Mouse (Mus musculus) adrenal gland, postnatal 10 days (tissue): Measurements from ENCODE around the gene Myh8. TPM values are rescaled to one million over a fixed set of nuclear protein-coding genes. Genes with fewer than 3 reads are reported as not detected.

Source experiments
- DNase-seq: peaks from one replicate; pipeline ENCODE4 v3.0.0; 2021; ENCODE audit warnings: mixed read lengths
- long read RNA-seq, 2 experiments: library from polyadenylated mRNA; stranded (forward); transcript quantifications; one replicate each; pipeline ENCODE4 v2.0.0; 2021
- total RNA-seq, 2 experiments: library from RNA; stranded (reverse); gene quantifications; 2 replicates each; pipeline ENCODE4 v1.2.3; 2021

Gene Myh8
- total RNA-seq, result 100 to 1,000 TPM in 1 of 2 experiments, 10 to 100 TPM in 1; 28.5 to 190 TPM
- long read RNA-seq, experiment 1, partial matches to known transcripts, result 8 of 8 reads
- long read RNA-seq, experiment 1, other reads (novel, unspliced or antisense), result 0 of 8 reads
- long read RNA-seq, experiment 2, full-length matches to known transcripts, result 2 of 6 reads
- long read RNA-seq, experiment 2, partial matches to known transcripts, result 4 of 6 reads
- long read RNA-seq, experiment 2, other reads (novel, unspliced or antisense), result 0 of 6 reads

DNA sequence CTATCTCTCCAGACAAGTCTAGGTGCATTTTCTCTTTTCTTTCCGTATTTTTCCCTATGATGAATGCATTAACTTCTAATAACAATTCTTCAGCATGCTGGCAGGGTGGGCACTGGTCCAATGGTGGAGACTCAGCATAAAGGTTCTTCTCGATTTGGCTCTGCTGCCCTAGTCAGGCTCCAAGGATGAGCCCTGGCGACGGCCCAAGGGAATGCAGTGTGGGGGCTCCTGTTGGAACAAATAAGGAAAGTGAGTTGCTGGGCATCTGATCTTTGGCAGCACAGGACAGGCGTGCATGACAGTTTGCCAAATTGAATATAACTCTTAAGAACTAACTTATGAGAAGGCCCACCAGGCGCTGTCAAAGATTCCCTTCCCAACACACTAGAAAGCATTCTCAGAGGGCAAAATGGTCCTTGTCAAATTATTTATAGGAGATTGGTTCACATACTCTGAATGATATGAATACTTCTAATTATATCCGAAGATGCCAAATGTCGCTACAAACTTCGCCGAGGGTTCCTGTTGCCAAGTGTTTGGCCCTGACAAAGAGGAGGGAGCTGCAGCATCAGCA is at the start of gene Myh8:
Gene Myh8, plus strand, starts transcription at position 524 of the 574 bp plus-strand sequence.
- DNase-seq, result peak; percentile 41

DNA sequence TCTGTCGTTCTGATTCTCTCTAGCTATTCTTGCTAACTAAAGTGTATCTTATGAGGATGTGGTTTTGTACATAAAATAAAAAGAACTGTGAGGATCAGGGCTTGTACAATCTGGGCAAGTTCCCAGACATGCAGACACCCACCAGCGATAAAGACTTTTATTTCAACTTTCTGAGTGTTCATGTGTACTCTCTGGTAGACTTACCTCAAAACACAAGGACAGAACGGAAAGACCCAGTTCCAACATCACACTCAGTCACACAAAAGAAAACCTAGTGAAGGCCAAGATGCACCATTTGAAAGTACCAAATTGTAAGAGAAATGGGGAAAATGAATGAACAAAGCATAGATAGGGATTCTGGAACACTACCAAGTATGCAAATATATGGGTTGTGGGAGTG is 48.2 kb upstream of the Myh8 start:
- no peak for DNase-seq

DNA sequence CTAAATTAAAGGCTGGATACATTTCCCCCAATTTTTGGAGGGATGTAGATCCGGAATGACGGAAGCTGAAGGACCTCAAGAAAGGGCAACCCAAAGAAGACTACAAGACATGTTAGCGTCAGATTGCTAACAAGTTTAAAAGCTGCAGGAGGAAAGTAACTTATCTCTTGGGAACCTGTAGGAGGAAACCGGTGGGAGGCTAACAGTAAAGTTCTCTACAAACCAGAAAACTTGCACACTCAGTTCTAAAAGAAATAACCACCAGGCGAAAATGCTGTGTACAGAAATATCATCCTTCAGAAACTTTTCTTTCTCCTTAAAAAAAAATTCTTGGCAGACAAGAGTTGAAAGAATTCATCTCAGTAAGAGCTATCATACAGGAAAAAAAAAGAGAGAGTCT is 47.8 kb upstream of the Myh8 start:
- DNase-seq, result no peak

DNA sequence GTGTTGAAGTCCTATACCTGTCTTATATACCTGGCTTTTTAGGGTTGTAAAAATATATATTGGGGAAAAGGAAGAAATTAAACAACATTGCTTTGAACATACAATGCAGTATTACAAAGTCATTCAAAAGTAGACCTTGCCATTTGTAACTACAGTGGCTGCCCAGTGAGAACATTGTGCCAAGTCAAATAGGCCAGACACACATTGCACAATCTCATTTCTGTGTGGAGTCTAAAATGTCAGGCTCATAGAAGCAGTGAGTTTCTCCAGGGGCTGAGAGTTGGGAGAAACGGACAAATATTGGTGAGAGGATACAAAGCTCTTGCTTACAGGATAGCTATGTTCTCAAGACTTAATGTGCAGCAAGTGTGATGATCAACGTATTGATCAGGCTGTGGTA is 47.0 kb upstream of the Myh8 start:
- peak; percentile 49 for DNase-seq

DNA sequence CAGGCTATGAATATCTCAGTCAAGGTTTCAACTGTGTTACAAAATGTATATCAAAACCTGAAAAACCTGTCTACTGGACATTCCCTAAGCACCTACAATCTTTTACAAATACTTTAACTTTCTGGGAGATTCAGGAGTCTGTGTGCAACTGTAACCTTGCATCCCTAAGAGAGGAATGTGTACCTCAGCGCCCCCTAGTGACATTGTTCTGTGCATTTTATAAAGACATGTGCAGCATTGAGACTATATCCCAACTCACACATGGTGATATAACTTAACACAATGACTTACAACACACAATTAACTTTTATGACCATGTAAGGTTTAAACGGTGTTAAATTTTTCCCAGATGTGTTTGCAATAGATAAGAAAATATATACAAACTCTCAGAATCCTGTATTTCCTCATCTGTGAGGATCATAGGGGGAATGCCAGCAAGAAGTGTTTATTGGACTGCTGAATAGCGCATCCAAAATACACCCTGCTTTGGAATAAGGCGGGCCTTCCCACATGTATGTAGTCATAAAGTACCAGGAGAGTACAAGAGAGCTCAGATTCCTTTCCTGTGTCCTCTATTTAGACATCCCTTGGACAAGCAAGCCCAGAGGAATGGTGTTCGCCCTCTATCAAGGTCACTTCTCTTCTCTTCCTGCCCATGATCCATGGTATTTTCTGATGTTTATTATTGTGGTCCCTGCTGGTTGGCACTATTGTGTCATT is 41.1 kb upstream of the Myh8 start:
- DNase-seq, result peak; percentile 78

DNA sequence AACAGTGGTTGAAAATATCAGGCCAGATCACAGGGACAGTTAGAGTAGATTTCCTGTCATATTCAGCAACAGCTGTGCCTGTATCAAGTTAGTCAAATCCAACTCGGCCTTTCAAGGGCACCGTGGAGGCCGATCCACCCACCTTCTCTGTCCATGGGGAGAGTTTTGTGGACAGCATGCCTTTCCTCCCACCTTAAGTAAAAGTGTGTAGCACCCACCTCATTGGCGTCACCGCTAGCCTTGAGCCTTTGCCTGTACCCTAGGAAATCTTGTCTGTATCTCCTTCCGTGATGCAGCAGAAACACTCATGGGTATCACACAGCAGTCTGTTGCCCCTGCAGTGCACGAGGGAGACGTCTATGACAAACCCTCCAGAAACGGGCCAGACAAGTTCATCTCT is 40.1 kb upstream of the Myh8 start:
- DNase-seq, result no peak

DNA sequence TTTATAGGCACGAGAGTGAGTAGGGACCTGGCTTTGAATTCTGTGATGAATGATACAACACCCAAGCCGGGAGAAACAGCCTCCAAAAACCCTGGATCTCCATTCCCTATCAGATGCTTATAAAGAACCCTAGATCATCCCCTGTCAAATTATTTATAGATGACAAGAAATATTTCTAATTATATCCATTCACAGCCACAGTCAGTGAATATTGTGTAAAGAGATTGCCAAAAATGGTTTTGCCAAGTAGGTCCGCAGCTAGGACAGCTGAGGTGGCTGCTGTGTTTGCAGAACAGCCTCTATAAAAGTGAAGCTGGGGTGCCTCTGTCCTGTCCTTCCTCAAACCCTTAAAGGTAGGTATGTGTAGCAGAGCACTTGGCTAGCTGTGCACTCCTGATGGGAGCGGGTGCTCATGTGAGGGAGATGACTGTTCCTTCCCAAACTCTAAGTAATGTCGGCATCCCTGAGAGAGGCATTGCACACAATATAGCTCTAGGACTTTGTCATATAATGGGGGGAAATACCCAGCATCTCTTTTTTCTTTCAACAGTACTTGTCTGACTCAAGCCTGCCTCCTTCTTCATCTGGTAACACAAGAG is 39.3 kb upstream of the Myh8 start, which contains the start of gene Myh4:
Gene Myh4, plus strand, starts transcription at position 549 of the 599 bp plus-strand sequence.
- no peak for DNase-seq

DNA sequence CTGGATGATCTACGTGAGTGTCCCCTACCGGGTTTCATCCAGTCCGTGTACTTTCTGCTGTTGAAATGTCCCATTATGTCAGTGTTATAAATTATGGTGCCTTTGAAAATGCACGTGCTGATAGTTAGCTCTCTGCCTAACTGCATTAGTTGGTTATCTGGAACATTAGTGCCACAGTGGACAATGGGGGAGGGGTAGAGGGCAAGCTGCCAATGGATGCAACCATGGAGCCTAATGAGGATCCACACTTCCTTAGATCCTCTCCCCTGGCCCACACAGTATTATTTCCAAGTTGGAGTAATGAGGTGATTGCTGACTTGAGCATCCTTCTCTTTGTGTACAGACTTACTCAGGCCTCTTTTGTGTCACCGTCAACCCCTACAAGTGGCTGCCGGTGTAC is 35.9 kb upstream of the Myh8 start:
- DNase-seq, result no peak

DNA sequence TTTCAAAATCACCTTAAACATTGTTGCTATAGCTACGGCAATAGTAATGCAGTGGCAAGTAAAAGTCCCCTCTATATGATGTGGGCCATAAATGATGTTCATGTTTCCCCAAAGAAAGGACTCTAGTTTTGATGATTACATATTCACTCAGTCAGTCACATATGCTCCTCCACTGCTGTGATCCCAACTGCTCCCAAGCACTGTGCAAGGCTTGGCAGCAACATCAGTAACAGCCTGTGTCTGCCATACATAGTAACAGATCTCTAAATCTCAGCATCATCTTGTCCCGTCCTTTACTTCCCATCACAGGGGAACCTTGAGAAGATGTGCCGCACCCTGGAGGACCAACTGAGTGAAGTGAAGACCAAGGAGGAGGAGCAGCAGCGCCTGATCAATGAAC is 23.2 kb upstream of the Myh8 start:
- no peak for DNase-seq

DNA sequence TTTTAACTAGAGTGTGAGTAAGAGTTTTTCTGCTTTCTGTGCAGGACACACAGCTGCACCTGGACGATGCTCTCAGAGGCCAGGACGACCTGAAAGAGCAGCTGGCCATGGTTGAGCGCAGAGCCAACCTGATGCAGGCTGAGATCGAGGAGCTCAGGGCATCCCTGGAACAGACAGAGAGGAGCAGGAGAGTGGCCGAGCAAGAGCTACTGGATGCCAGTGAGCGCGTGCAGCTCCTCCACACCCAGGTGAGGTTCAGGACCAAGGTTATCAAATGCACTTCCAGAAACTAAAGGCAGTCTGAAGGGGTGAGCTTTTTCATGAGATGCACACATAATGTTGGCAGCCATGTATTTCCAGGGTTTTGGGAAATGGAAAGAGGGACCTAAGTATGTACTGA is 19.9 kb upstream of the Myh8 start:
- no peak for DNase-seq

DNA sequence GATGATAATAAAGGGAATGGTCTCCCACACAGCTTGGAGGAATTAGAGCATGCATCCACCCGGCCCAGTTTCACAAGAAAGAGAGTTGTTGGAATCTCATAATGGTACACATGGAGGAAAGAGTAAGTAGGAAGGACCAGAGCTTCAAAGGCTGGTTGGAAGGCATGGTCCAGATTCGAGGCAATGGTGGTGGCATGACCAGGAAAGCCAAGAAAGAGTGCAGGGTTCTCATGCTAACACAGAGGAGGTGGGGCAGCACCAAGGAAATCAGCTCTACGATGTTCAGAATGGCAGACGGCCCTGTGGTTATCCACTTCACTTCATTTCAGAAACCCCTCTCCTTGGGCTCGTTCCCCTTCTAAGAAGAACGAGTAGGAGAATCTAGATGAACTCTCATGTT is 16.0 kb upstream of the Myh8 start:
- DNase-seq, result no peak

DNA sequence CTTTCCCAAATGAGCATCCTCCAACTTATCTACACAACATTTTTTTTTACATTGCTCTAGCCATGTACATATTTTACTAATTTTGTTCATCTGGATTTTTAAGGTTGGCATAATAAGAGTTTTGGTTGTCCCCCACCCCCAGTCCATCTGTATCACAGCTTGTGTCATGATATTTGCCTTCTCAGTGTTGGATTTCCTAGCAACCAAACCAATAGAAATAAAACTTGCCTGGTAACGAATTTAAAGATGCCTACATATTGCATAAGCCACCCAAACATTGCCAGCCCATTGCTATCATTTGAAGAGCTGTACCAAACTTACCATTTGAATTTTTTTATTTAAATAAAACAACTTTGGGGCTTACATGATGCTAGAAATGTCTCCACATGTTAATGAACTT is 16.5 kb downstream of the Myh8 start:
- no peak for DNase-seq

DNA sequence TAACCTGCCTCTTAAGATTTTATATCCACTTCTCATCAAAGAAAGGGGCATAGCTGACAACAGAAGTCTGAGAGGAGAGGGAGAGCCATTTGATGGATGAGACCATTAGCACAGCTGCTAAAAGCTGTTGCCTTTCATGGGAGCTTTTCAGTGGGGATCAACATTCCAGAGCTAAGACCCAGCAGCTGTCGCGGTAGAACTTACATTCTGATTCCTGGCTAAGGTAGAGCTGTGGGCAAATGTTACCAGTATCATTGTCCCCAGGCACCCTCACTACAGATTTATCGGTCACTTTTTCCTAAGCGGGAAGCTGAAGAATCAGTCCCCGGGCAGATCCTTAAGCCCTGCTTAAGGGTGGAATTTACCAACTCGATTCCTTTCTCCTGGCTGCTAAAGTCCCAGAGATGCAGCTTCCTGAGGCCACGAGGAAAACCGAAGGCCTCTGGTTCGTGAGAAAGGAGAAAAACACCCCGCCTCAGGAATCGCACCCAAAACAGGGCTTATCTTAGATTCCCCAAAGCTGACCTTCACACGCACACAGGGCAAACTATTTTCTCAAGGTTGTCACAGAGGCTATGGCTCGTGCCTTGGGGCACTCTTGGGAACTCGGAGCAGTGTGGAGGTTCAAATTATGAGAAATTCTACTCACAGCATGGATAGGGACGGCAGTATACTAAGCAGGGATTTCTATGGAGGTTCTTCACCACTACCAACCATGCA is 37.0 kb downstream of the Myh8 start:
- peak; percentile 2 for DNase-seq

DNA sequence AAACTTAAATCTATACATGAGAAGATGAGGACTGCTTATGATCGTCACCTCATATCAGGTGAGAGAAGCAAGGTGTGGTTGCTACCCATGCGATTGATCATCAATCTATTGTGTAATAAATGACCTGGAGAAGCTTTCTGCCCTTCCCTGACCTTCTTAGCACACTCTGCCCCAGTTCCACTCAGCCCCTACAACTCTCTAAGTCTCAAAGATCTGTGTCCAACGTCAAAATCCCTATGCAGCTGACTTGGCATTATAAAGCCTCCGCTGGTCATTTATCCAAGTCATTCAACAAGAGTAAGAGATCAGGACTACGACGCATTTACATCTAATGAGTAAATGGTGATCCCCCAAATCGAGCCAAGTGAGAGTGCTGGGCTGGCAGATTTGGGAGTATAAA is 44.4 kb downstream of the Myh8 start, which contains the start of gene Myh13:
Gene Myh13, plus strand, starts transcription at position 301 of the 400 bp plus-strand sequence.
- DNase-seq, result no peak

DNA sequence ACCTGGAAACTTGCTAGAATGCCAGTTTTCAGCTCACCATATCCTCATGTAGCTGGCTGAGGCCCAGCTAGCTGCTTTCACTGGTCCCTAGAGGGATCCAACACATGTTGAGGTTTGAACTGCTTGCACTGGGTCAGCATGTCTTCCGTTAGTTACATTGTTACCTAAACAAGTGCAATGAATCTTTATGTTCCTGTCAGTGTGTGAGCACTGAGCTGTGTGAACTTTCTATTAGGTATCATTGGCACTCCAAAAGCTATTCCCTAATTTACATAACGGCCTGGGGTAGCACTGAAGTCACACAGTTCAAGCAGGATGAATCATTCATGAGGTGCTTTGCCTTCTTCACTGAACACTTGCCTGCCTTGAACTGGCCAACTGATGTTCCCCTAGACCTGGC is 49.6 kb downstream of the Myh8 start:
- no peak for DNase-seq

DNA sequence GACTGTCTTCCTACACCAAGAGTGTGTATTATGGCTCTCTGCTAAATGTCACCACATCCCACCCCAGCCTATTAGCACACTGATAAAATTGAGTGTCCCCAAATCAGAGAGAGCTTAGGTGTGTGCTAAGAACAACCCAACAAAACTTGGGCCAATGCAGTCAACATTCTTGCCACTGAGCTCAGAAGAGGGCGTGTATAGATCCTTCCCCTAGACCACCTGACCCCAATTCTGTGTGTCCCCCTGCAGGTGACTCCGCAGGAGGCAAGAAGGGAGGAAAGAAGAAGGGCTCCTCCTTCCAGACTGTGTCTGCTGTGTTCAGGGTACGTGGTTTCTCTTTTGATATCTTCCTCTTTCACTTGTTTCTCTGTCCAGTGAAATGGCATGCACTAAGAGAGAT is 67.6 kb downstream of the Myh8 start:
- DNase-seq, result no peak

DNA sequence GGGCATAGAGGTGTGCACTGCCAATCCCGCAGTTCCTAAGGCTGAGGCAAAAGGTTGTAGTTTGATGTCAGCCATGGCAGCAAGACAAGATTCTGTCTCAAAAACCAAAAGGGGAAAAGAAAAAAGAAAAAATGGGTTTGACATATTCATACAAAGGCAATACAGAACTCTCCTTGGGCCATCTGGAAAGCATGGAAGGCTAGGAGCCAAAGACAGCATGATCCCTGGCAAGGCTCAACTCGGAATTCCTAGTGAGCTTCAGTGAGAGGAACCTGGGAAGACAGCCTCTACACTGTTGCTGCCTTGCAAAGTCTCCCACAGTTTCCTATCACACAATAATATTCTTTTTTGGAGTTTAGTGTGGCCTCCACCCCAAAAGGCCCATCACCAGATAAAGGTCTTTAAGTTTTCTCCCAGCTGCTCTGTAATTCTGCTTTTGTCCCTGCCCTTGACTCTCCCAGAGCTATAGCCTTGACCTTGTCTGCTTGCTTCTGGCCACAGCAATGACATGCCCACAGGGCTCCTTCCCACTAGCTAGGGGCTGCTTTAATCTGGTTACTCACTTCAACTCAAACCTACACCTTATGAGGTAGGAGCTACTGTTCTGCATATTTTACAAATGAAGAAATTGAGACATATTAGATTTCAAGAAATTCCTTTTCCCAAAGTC is 68.4 kb downstream of the Myh8 start:
- no peak for DNase-seq

DNA sequence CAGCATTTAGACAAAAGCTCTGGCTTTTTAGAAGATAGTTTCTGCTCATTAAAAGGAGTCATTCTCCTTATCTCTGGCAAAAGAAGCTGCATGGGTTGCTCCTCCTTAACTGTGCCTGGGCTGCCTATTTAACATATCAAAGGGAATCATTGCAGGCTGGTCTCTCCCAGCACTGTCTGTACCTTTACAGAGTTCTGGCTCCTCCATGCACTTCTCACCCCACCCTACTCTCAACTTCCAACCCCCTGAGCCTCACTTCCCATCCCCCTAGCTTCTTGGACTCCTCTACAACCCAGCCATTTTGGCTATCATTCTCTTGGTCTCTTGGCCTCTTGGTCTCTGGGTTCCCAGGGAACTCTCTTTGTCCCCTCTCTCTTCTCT is 68.9 kb downstream of the Myh8 start:
- DNase-seq, result no peak

DNA sequence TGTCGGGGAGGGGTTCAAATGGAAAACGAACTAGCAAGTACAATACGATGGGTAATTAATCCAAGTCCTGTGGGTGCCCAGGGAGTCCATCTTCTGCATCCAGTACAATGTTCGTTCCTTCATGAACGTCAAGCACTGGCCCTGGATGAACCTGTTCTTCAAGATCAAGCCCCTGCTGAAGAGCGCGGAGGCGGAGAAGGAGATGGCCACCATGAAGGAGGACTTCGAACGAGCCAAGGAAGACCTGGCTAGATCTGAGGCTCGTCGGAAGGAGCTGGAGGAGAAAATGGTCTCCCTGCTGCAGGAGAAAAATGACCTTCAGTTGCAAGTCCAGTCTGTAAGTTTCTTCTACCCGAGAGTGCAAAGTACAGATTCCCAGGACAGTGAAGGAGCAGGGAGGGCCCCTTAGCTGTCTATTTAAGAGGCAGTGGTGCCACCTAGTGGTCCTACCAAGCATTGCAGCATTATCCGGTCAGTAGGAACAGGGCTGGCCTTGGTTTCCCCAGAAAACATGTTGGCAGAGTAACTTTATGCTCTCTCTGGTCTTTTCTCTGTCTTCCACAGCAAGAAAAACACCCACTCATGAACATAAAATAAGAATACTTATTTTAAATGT is 73.3 kb downstream of the Myh8 start:
- peak; percentile 87 for DNase-seq

DNA sequence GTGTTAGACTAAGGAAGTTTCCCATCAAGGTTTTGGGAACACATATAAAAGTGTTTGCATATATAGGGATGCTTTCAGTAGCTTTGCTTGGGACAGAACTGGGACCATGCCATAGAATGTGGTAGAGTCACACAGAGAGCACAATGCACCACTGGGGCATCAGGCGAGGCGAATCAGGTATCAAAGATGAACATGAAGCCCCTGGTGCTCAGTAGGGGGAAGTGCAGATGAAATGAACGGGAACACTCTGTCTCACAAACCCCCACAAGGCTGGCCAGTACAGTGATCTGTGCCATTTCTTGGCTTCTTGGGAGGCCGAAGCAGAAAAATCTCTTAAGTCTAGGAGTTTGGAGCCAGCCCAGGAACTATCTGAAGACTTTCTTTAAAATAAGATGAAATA is 76.1 kb downstream of the Myh8 start:
- no peak for DNase-seq

DNA sequence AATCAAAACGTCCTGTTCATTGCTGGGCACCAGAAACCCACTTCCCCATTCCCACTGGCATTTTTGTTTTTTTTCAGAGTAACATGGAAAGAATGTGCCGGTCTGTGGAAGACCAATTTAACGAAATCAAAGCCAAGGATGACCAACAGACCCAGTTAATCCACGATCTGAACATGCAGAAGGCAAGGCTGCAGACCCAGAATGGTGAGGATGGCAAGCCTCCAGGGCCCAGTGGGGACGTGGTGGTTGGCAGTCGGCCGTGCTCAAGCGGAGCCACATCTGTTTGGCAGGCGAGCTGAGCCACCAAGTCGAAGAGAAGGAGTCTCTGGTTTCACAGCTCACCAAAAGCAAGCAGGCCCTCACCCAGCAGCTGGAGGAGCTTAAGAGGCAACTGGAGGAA is 81.1 kb downstream of the Myh8 start:
- DNase-seq, result no peak
